Mouse (Mus musculus) common myeloid progenitor, adult 5-6 weeks (primary cell): ENCODE measurements around the gene Rimkla. TPM values are rescaled to one million over a fixed set of nuclear protein-coding genes. Genes with fewer than 3 reads are reported as not detected.
"Not testable (repeated sequence)": the region's sequence is repeated elsewhere in the genome, so short reads cannot be mapped to it uniquely, and the experiment has no call there.

ENCODE experiments used
- ATAC-seq: replicated peaks from 2 replicates; pipeline ENCODE4 v1.8.0; 2016; ENCODE audit warnings: low read depth, mild to moderate bottlenecking, moderate TSS enrichment, inconsistent platforms; ENCODE audit not compliant: poor library complexity, severe bottlenecking
- total RNA-seq: library from RNA; stranded (forward); fragments of 200-1000, 187-1606 nt; gene quantifications from 2 replicates; pipeline ENCODE4 v1.2.3, GENCODE M21; 2017

The Rimkla gene
- total RNA-seq, result not detected in 2 replicates

- ATAC-seq, result peak; percentile 76
Measured at GRCm38 (mm10) chr4:119492291-119492932, at the start of gene Rimkla. Gene Rimkla (minus strand): TSS chr4:119492628.

GRCm38 (mm10) chr4:119540533-119540890 lies 48.1 kb upstream of the Rimkla start:
- ATAC-seq, result no peak

- peak; percentile 41 for ATAC-seq
Measured at GRCm38 (mm10) chr4:119539836-119540532, 47.6 kb upstream of the Rimkla start.

- peak; percentile 93 for ATAC-seq
Measured at GRCm38 (mm10) chr4:119539031-119539824, 46.8 kb upstream of the Rimkla start, which contains the start of gene Frg2f1. Gene Frg2f1 (minus strand): TSS chr4:119539529.

GRCm38 (mm10) chr4:119537436-119537835 lies 45.0 kb upstream of the Rimkla start:
- ATAC-seq, result no peak

- not testable (repeated sequence) for ATAC-seq
Measured at GRCm38 (mm10) chr4:119536615-119537014, 44.2 kb upstream of the Rimkla start, which contains the start of gene Foxj3. Gene Foxj3 (plus strand): TSS chr4:119537004.

GRCm38 (mm10) chr4:119535103-119535502 lies 42.7 kb upstream of the Rimkla start:
- ATAC-seq, result no peak

GRCm38 (mm10) chr4:119531813-119532212 lies 39.4 kb upstream of the Rimkla start:
- ATAC-seq, result no peak

GRCm38 (mm10) chr4:119526329-119526845 lies 34.0 kb upstream of the Rimkla start:
- ATAC-seq, result no peak

GRCm38 (mm10) chr4:119524466-119524865 lies 32.0 kb upstream of the Rimkla start:
- ATAC-seq, result no peak

GRCm38 (mm10) chr4:119524010-119524409 lies 31.6 kb upstream of the Rimkla start:
- ATAC-seq, result no peak

- no peak for ATAC-seq
Measured at GRCm38 (mm10) chr4:119523575-119523974, 31.1 kb upstream of the Rimkla start.

- ATAC-seq, result no peak
Measured at GRCm38 (mm10) chr4:119512731-119513141, 20.3 kb upstream of the Rimkla start.

- no peak for ATAC-seq
Measured at GRCm38 (mm10) chr4:119511591-119511990, 19.2 kb upstream of the Rimkla start.

GRCm38 (mm10) chr4:119498319-119498848 lies 6.0 kb upstream of the Rimkla start:
- no peak for ATAC-seq

- ATAC-seq, result no peak
Measured at GRCm38 (mm10) chr4:119492933-119493327, 502 bp upstream of the Rimkla start.

- no peak for ATAC-seq
Measured at GRCm38 (mm10) chr4:119490806-119491205, 1.6 kb downstream of the Rimkla start.

- ATAC-seq, result no peak
Measured at GRCm38 (mm10) chr4:119489666-119490065, 2.8 kb downstream of the Rimkla start.

- ATAC-seq, result no peak
Measured at GRCm38 (mm10) chr4:119484882-119485281, 7.5 kb downstream of the Rimkla start.

- ATAC-seq, result peak; percentile 22; the same call in 1 of the 2 replicates
Measured at GRCm38 (mm10) chr4:119483051-119483450, 9.4 kb downstream of the Rimkla start.
